Mouse (Mus musculus): Measurements from ENCODE around the gene Cnn3. TPM values are rescaled to one million over a fixed set of nuclear protein-coding genes. Genes with fewer than 3 reads are reported as not detected.
A peak's percentile ranks its signal among the peaks of the same experiment; 100 is the strongest.

Gene Cnn3
- polyA plus RNA-seq, 1 experiment from 2014 or later: 311 TPM

DNA sequence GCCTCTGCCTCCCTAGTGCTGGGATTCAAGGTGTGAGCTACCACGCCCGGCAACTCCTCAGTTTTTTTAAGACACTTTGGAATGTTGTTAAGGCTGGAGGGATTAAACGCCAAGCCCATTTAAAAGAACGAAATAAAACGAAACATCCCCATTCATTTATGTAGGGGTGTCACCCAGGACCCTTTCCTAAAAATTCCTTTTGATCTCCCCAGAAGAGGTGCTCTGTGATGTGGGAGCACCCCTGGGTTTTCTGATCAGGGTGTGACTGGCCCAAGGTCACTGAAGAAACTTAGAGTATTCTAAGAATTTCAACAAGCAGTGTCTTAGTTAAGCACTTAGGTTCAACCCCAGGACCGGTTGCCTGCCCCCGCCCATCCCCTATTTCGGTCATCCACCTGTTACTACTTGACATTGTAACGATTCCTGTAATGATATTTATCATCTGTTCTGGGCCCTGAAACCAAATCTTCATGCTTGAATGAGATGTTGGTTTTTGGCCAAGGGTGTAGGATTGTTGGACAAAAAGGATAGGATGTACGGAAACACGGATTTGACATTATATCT is 2.5 kb downstream of the Cnn3 start:
- Histone ChIP-seq H3K27ac (ENCODE audit: low read length) (no peak overlapping the region), H3K4me1 (ENCODE audit: control insufficient read depth, insufficient read depth, low read length) (peaks cover 34% of the 10 kb centered on the region), H3K9me3 (replicated peaks; ENCODE audit: control insufficient read depth, low read length, poor library complexity, severe bottlenecking) (no peaks in the 10 kb centered on the region), H3K4me3 (ENCODE audit: low read depth, low read length) (peak overlapping the region; percentile 88), H3K36me3 (ENCODE audit: control insufficient read depth, insufficient read depth, low read length) (no peaks in the 10 kb centered on the region), H3K9ac (ENCODE audit: low read depth, low read length) (no peak overlapping the region; the same call in 1 of the 2 replicates), H3K27me3 (ENCODE audit: control insufficient read depth, insufficient read depth, low read depth, low read length) (no peaks in the 10 kb centered on the region), H3K4me2 (ENCODE audit: low read length) (peak overlapping the region; percentile 87)
- ATAC-seq: no peak
- 37% methylated on average over 11 of the region's 11 CpGs for WGBS

DNA sequence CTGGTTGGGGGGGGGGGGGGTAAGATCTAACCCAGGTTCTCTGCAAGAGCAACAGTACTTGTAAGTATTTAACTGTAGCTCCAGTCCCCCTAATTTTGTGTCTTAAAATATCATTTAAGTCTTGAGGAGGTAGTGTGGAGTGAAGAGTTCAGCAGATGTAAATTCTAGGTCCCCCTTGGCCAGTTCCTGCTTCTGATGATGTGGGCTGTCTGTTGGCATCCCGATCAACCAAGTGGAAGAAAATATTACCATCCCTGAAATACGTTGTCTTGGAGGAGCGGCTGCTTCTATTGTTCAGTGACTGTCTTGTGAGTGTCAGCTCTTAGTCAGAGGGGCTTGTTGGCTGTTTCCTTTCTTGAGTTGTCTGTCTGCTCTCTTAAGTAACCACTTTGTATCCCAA is 3.2 kb downstream of the Cnn3 start:
- ATAC-seq: no peak
- Histone ChIP-seq H3K36me3 (ENCODE audit: control insufficient read depth, insufficient read depth, low read length) (no peaks in the 10 kb centered on the region), H3K27me3 (ENCODE audit: control insufficient read depth, insufficient read depth, low read depth, low read length) (no peaks in the 10 kb centered on the region), H3K4me2 (ENCODE audit: low read length) (peak overlapping the region; percentile 87), H3K27ac (ENCODE audit: low read length) (no peak overlapping the region), H3K9me3 (replicated peaks; ENCODE audit: control insufficient read depth, low read length, poor library complexity, severe bottlenecking) (no peaks in the 10 kb centered on the region), H3K4me1 (ENCODE audit: control insufficient read depth, insufficient read depth, low read length) (peaks cover 41% of the 10 kb centered on the region), H3K4me3 (ENCODE audit: low read depth, low read length) (peak overlapping the region; percentile 88), H3K9ac (ENCODE audit: low read depth, low read length) (peak overlapping the region; percentile 3; the same call in 1 of the 2 replicates)
- 4% methylated on average over 3 of the region's 3 CpGs for WGBS

DNA sequence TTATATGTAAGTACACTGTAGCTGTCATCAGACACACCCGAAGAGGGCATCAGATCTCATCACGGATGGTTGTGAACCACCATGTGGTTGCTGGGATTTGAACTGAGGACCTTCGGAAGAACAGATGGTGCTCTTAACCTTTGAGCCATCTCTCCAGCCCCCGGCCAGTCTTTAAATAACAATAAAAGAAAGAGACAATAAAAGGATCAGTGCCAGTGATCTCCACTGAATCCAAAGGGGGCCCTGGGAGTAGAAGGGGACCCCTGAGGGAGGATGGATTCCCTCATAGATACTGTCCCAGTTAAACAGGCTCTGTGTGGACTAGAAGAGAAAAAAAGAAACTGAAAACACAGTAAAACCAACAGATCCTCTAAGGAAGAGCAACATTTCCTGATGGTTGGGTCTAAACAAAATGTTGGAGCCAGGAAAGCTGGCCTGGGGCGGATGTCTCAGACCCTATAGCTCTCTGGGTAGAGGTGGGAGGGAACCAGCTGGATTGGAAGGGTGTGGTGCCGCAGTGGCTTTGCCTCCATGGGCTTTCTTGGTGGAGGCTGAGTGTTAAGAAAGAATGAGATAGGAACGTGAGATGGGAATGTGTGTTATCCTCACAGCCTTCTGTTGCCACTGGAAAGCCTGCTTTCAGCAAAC is 4.1 kb downstream of the Cnn3 start:
- H3K4me3 ChIP-seq (ENCODE audit: low read depth, low read length): no peak overlapping the region
- H3K4me1 ChIP-seq (ENCODE audit: control insufficient read depth, insufficient read depth, low read length): peaks cover 48% of the 10 kb centered on the region
- no peak for ATAC-seq
- peak overlapping the region; percentile 87 for H3K4me2 ChIP-seq (ENCODE audit: low read length)
- 14% methylated on average over 7 of the region's 7 CpGs for WGBS
- H3K36me3 ChIP-seq (ENCODE audit: control insufficient read depth, insufficient read depth, low read length): no peaks in the 10 kb centered on the region
- H3K27ac ChIP-seq (ENCODE audit: low read length): no peak overlapping the region
- no peak overlapping the region for H3K9ac ChIP-seq (ENCODE audit: low read depth, low read length)
- H3K27me3 ChIP-seq (ENCODE audit: control insufficient read depth, insufficient read depth, low read depth, low read length): no peaks in the 10 kb centered on the region
- H3K9me3 ChIP-seq (replicated peaks; ENCODE audit: control insufficient read depth, low read length, poor library complexity, severe bottlenecking): no peaks in the 10 kb centered on the region

GRCm38 (mm10) chr3:121433359-121433758 is 7.1 kb downstream of the Cnn3 start:
- Histone ChIP-seq H3K4me2 (ENCODE audit: low read length) (no peak overlapping the region), H3K36me3 (ENCODE audit: control insufficient read depth, insufficient read depth, low read length) (no peaks in the 10 kb centered on the region), H3K9me3 (replicated peaks; ENCODE audit: control insufficient read depth, low read length, poor library complexity, severe bottlenecking) (no peaks in the 10 kb centered on the region), H3K4me1 (ENCODE audit: control insufficient read depth, insufficient read depth, low read length) (peaks cover 51% of the 10 kb centered on the region), H3K27ac (ENCODE audit: low read length) (no peak overlapping the region), H3K4me3 (ENCODE audit: low read depth, low read length) (no peak overlapping the region), H3K27me3 (ENCODE audit: control insufficient read depth, insufficient read depth, low read depth, low read length) (no peaks in the 10 kb centered on the region), H3K9ac (ENCODE audit: low read depth, low read length) (no peak overlapping the region)
- WGBS: 78% methylated on average over 6 of the region's 6 CpGs
- no peak for ATAC-seq

DNA sequence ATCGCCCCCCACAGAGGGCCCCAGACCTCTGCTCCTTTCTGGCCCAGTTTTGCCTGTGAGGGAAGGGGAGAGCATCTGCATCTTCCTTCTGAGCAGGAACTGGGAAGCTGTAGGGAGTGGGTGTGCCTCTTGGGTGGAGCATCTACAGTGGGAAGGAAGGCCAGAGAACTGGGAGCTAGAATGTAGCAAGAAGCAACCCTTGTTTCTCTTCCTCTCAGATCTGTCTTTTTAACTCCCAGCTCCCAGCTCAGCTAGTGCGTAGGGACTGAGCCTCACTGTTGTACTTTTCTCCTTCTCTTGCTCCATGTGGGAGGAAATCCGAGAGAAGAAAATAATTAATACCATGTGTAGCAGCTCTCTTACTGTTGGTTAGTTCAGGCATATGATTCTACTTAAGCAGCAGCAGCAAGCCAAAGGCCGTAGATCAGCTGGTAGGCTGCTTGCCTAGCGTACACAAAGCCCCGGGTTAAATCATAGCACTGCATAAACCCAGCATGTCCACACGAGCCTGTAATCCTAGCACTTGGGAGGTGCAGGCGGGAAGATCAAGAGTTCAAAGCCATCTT is 7.8 kb downstream of the Cnn3 start:
- no peaks in the 10 kb centered on the region for H3K36me3 ChIP-seq (ENCODE audit: control insufficient read depth, insufficient read depth, low read length)
- no peaks in the 10 kb centered on the region for H3K9me3 ChIP-seq (replicated peaks; ENCODE audit: control insufficient read depth, low read length, poor library complexity, severe bottlenecking)
- H3K27me3 ChIP-seq (ENCODE audit: control insufficient read depth, insufficient read depth, low read depth, low read length): no peaks in the 10 kb centered on the region
- WGBS: 44% methylated on average over 8 of the region's 8 CpGs
- no peak for ATAC-seq
- H3K4me1 ChIP-seq (ENCODE audit: control insufficient read depth, insufficient read depth, low read length): peaks cover 45% of the 10 kb centered on the region
- no peak overlapping the region for H3K9ac ChIP-seq (ENCODE audit: low read depth, low read length)
- no peak overlapping the region for H3K4me3 ChIP-seq (ENCODE audit: low read depth, low read length)
- H3K4me2 ChIP-seq (ENCODE audit: low read length): no peak overlapping the region
- 0 out of 2 replicates have a peak overlapping the region, but pooled peaks have one; percentile 43 for H3K27ac ChIP-seq (ENCODE audit: low read length)

DNA sequence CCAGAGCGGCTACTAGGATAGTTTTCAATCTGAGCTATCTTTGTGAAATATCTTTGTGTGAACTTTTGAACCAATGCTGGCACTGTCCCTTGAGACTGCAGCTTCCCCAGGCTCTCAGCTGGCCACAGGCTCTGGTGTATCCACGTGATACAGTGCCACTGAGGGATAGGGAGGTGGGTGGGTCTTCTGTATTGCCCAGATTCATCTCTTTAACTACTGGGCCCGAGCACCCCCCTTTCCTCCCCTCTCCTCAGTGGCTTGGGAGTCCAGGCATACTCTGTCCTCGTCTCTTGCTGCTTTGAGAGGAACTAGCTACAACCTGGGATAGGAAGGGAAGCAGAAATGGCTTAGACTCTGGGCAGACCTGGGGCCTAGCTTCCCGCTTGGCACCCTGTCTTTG is 9.0 kb downstream of the Cnn3 start:
- WGBS: 72% methylated on average over 5 of the region's 5 CpGs
- H3K9ac ChIP-seq (ENCODE audit: low read depth, low read length): no peak overlapping the region
- peaks cover 34% of the 10 kb centered on the region for H3K4me1 ChIP-seq (ENCODE audit: control insufficient read depth, insufficient read depth, low read length)
- H3K9me3 ChIP-seq (replicated peaks; ENCODE audit: control insufficient read depth, low read length, poor library complexity, severe bottlenecking): no peaks in the 10 kb centered on the region
- H3K4me3 ChIP-seq (ENCODE audit: low read depth, low read length): no peak overlapping the region
- no peaks in the 10 kb centered on the region for H3K36me3 ChIP-seq (ENCODE audit: control insufficient read depth, insufficient read depth, low read length)
- H3K4me2 ChIP-seq (ENCODE audit: low read length): no peak overlapping the region
- ATAC-seq: 0 out of 2 replicates have a peak, but pooled peaks have one; percentile 37
- H3K27me3 ChIP-seq (ENCODE audit: control insufficient read depth, insufficient read depth, low read depth, low read length): no peaks in the 10 kb centered on the region
- H3K27ac ChIP-seq (ENCODE audit: low read length): 0 out of 2 replicates have a peak overlapping the region, but pooled peaks have one; percentile 24

DNA sequence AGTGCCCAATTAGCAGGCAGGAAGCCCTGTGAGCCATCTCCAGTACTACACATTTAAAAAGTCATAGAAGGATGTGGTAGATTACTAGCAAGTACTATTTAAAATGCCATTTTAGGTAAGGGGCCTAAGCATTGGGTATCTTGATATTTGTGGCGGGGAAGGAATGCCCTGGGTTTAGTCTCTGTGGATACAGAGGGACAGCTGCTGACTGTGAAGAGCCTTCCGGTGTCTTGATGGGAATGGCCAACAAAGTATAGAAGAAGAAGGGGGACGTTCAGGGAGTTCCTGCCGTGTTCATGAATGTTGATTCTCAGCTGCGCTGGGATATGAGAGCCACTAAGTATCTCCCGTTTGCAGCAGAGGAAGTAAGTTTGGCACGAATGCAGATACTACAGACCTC is 10.8 kb downstream of the Cnn3 start:
- Histone ChIP-seq H3K9me3 (replicated peaks; ENCODE audit: control insufficient read depth, low read length, poor library complexity, severe bottlenecking) (no peaks in the 10 kb centered on the region; the same call in 1 of the 2 replicates), H3K27ac (ENCODE audit: low read length) (no peak overlapping the region), H3K27me3 (ENCODE audit: control insufficient read depth, insufficient read depth, low read depth, low read length) (no peaks in the 10 kb centered on the region), H3K4me2 (ENCODE audit: low read length) (no peak overlapping the region), H3K36me3 (ENCODE audit: control insufficient read depth, insufficient read depth, low read length) (no peaks in the 10 kb centered on the region), H3K4me1 (ENCODE audit: control insufficient read depth, insufficient read depth, low read length) (peaks cover 26% of the 10 kb centered on the region), H3K4me3 (ENCODE audit: low read depth, low read length) (no peak overlapping the region), H3K9ac (ENCODE audit: low read depth, low read length) (no peak overlapping the region)
- no peak for ATAC-seq
- WGBS: 88% methylated on average over 7 of the region's 7 CpGs

DNA sequence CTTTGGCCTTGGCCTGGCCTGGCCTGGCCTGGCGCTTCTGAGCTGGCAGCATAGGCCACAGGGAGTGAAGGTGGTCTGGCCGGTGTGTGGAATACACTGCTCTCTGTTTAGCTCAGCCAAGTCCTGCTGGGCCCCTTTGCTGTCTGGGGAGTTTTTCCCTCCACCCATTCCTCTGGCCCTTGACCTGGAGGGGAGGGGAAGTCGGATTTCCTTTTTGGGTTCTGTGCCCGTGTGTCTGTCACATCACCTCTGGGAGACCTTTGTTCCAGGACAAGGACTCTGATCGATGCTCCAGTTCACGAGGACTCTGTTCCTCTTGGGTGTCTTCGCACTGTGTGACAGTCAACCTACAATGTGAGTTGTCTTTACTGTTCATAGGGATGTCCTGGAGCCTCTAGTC is 11.7 kb downstream of the Cnn3 start:
- peaks cover 26% of the 10 kb centered on the region for H3K4me1 ChIP-seq (ENCODE audit: control insufficient read depth, insufficient read depth, low read length)
- no peak for ATAC-seq
- H3K9ac ChIP-seq (ENCODE audit: low read depth, low read length): no peak overlapping the region
- H3K27me3 ChIP-seq (ENCODE audit: control insufficient read depth, insufficient read depth, low read depth, low read length): no peaks in the 10 kb centered on the region
- no peak overlapping the region for H3K27ac ChIP-seq (ENCODE audit: low read length)
- no peaks in the 10 kb centered on the region for H3K36me3 ChIP-seq (ENCODE audit: control insufficient read depth, insufficient read depth, low read length)
- no peaks in the 10 kb centered on the region; the same call in 1 of the 2 replicates for H3K9me3 ChIP-seq (replicated peaks; ENCODE audit: control insufficient read depth, low read length, poor library complexity, severe bottlenecking)
- H3K4me3 ChIP-seq (ENCODE audit: low read depth, low read length): no peak overlapping the region
- 72% methylated on average over 7 of the region's 7 CpGs for WGBS
- no peak overlapping the region for H3K4me2 ChIP-seq (ENCODE audit: low read length)

DNA sequence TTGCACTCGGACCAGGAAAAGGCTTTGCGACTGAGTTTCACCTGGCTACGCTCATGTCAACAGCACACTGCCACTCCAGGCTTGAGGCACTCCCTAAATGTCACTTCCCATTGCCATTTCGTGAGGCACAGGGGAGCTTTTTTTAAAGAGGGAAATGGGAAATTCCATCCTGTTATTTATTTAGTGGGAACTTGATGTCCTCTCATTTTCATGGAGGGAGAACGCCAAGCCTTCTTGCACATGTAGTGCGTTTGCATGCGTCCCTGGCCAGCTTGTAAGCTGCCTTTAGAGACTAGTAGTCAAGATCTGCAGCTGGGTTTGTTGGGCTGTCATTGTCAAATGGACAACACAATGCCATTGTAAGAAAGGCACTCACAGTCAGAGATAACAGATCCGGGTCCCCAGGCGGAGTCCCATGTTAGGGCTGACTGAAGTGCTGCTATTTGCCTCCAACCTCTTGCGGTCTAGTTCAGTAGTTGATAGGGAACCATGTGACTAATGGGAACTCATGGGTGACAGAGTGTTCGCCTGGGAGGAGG is 13.4 kb downstream of the Cnn3 start:
- H3K4me1 ChIP-seq (ENCODE audit: control insufficient read depth, insufficient read depth, low read length): peaks cover 20% of the 10 kb centered on the region
- WGBS: 86% methylated on average over 11 of the region's 11 CpGs
- ATAC-seq: no peak

More for the DNA sequence above, 13.4 kb downstream of the Cnn3 start:
- H3K4me3 ChIP-seq (ENCODE audit: low read depth, low read length): no peak overlapping the region
- H3K36me3 ChIP-seq (ENCODE audit: control insufficient read depth, insufficient read depth, low read length): no peaks in the 10 kb centered on the region
- H3K4me2 ChIP-seq (ENCODE audit: low read length): no peak overlapping the region
- H3K9me3 ChIP-seq (replicated peaks; ENCODE audit: control insufficient read depth, low read length, poor library complexity, severe bottlenecking): no peaks in the 10 kb centered on the region; the same call in 1 of the 2 replicates
- H3K27ac ChIP-seq (ENCODE audit: low read length): no peak overlapping the region
- no peak overlapping the region for H3K9ac ChIP-seq (ENCODE audit: low read depth, low read length)
- no peaks in the 10 kb centered on the region for H3K27me3 ChIP-seq (ENCODE audit: control insufficient read depth, insufficient read depth, low read depth, low read length)

Measured in midbrain, embryonic 16.5 days (tissue).